Mouse (Mus musculus): ENCODE data around the gene Ddc. TPM values are rescaled to one million over a fixed set of nuclear protein-coding genes. Genes with fewer than 3 reads are reported as not detected.

Ddc gene
- polyA plus RNA-seq, 1 experiment from 2014 or later, result 48.4 TPM

- DNase-seq (ENCODE audit: low spot score), result no peak
- Histone ChIP-seq H3K27me3 (replicated peaks; ENCODE audit: control insufficient read depth, insufficient read depth, low read length) (no peaks in the 10 kb centered on the region), H3K36me3 (ENCODE audit: control insufficient read depth, insufficient read depth, low read length) (no peaks in the 10 kb centered on the region), H3K4me1 (ENCODE audit: control insufficient read depth, insufficient read depth, low read length) (no peaks in the 10 kb centered on the region), H3K27ac (replicated peaks; ENCODE audit: low read depth, low read length) (peak overlapping the region; percentile 44; the same call in 1 of the 2 replicates), H3K4me3 (ENCODE audit: low read depth, low read length) (no peak overlapping the region), H3K4me2 (ENCODE audit: low read depth, low read length) (no peak overlapping the region), H3K9me3 (ENCODE audit: control insufficient read depth, low read length) (0 out of 2 replicates have a peak, but pooled peaks cover 4% of the 10 kb centered on the region), H3K9ac (ENCODE audit: low read depth, low read length) (no peak overlapping the region)
- no peak for ATAC-seq (ENCODE audit: low read depth)
- WGBS, result 54% methylated on average over 1 of the region's 1 CpGs
These were observed 4.2 kb downstream of the Ddc start for GRCm38 (mm10) chr11:11893769-11894168.

GRCm38 (mm10) chr11:11892993-11893602 lies 4.8 kb downstream of the Ddc start:
- WGBS, result 48% methylated on average over 10 of the region's 10 CpGs
- DNase-seq (ENCODE audit: low spot score) (peak; percentile 59), ATAC-seq (ENCODE audit: low read depth) (peak; percentile 44; the same call in 1 of the 2 replicates)
- H3K36me3 ChIP-seq (ENCODE audit: control insufficient read depth, insufficient read depth, low read length), result no peaks in the 10 kb centered on the region
- H3K27me3 ChIP-seq (replicated peaks; ENCODE audit: control insufficient read depth, insufficient read depth, low read length), result no peaks in the 10 kb centered on the region
- H3K4me3 ChIP-seq (ENCODE audit: low read depth, low read length), result no peak overlapping the region
- 0 out of 2 replicates have a peak, but pooled peaks cover 4% of the 10 kb centered on the region for H3K9me3 ChIP-seq (ENCODE audit: control insufficient read depth, low read length)
- no peak overlapping the region for H3K4me2 ChIP-seq (ENCODE audit: low read depth, low read length)
- H3K4me1 ChIP-seq (ENCODE audit: control insufficient read depth, insufficient read depth, low read length), result no peaks in the 10 kb centered on the region
- H3K27ac ChIP-seq (replicated peaks; ENCODE audit: low read depth, low read length), result no peak overlapping the region
- H3K9ac ChIP-seq (ENCODE audit: low read depth, low read length), result no peak overlapping the region

GRCm38 (mm10) chr11:11891832-11892231 lies 6.1 kb downstream of the Ddc start:
- H3K27me3 ChIP-seq (replicated peaks; ENCODE audit: control insufficient read depth, insufficient read depth, low read length), result no peaks in the 10 kb centered on the region
- 0 out of 2 replicates have a peak, but pooled peaks cover 4% of the 10 kb centered on the region for H3K9me3 ChIP-seq (ENCODE audit: control insufficient read depth, low read length)
- DNase-seq (ENCODE audit: low spot score) (no peak), ATAC-seq (ENCODE audit: low read depth) (no peak)
- no peak overlapping the region for H3K9ac ChIP-seq (ENCODE audit: low read depth, low read length)
- H3K4me2 ChIP-seq (ENCODE audit: low read depth, low read length), result no peak overlapping the region
- no peaks in the 10 kb centered on the region for H3K36me3 ChIP-seq (ENCODE audit: control insufficient read depth, insufficient read depth, low read length)
- no peak overlapping the region for H3K27ac ChIP-seq (replicated peaks; ENCODE audit: low read depth, low read length)
- no peak overlapping the region for H3K4me3 ChIP-seq (ENCODE audit: low read depth, low read length)
- H3K4me1 ChIP-seq (ENCODE audit: control insufficient read depth, insufficient read depth, low read length), result peaks cover 2% of the 10 kb centered on the region; the same call in 1 of the 2 replicates

- 73% methylated on average over 10 of the region's 10 CpGs for WGBS
- DNase-seq (ENCODE audit: low spot score), result no peak
- Histone ChIP-seq H3K27ac (replicated peaks; ENCODE audit: low read depth, low read length) (no peak overlapping the region), H3K9me3 (ENCODE audit: control insufficient read depth, low read length) (0 out of 2 replicates have a peak, but pooled peaks cover 4% of the 10 kb centered on the region), H3K36me3 (ENCODE audit: control insufficient read depth, insufficient read depth, low read length) (no peaks in the 10 kb centered on the region), H3K4me3 (ENCODE audit: low read depth, low read length) (no peak overlapping the region), H3K4me1 (ENCODE audit: control insufficient read depth, insufficient read depth, low read length) (peaks cover 13% of the 10 kb centered on the region; the same call in 1 of the 2 replicates), H3K27me3 (replicated peaks; ENCODE audit: control insufficient read depth, insufficient read depth, low read length) (no peaks in the 10 kb centered on the region), H3K9ac (ENCODE audit: low read depth, low read length) (no peak overlapping the region), H3K4me2 (ENCODE audit: low read depth, low read length) (no peak overlapping the region)
- ATAC-seq (ENCODE audit: low read depth), result no peak
These were observed 7.7 kb downstream of the Ddc start for GRCm38 (mm10) chr11:11890139-11890741.

- DNase-seq (ENCODE audit: low spot score) (no peak), ATAC-seq (ENCODE audit: low read depth) (no peak)
- WGBS, result 71% methylated on average over 3 of the region's 3 CpGs
- H3K4me3 ChIP-seq (ENCODE audit: low read depth, low read length), result no peak overlapping the region
- 0 out of 2 replicates have a peak, but pooled peaks cover 4% of the 10 kb centered on the region for H3K9me3 ChIP-seq (ENCODE audit: control insufficient read depth, low read length)
- no peak overlapping the region for H3K9ac ChIP-seq (ENCODE audit: low read depth, low read length)
- H3K27ac ChIP-seq (replicated peaks; ENCODE audit: low read depth, low read length), result no peak overlapping the region
- peaks cover 24% of the 10 kb centered on the region for H3K4me1 ChIP-seq (ENCODE audit: control insufficient read depth, insufficient read depth, low read length)
- H3K4me2 ChIP-seq (ENCODE audit: low read depth, low read length), result no peak overlapping the region
- H3K36me3 ChIP-seq (ENCODE audit: control insufficient read depth, insufficient read depth, low read length), result no peaks in the 10 kb centered on the region
- H3K27me3 ChIP-seq (replicated peaks; ENCODE audit: control insufficient read depth, insufficient read depth, low read length), result no peaks in the 10 kb centered on the region
These were observed 9.2 kb downstream of the Ddc start for GRCm38 (mm10) chr11:11888727-11889126.

GRCm38 (mm10) chr11:11888051-11888450 lies 9.9 kb downstream of the Ddc start:
- Histone ChIP-seq H3K9ac (ENCODE audit: low read depth, low read length) (no peak overlapping the region), H3K4me3 (ENCODE audit: low read depth, low read length) (no peak overlapping the region), H3K4me1 (ENCODE audit: control insufficient read depth, insufficient read depth, low read length) (peaks cover 24% of the 10 kb centered on the region), H3K27me3 (replicated peaks; ENCODE audit: control insufficient read depth, insufficient read depth, low read length) (no peaks in the 10 kb centered on the region), H3K27ac (replicated peaks; ENCODE audit: low read depth, low read length) (no peak overlapping the region), H3K36me3 (ENCODE audit: control insufficient read depth, insufficient read depth, low read length) (no peaks in the 10 kb centered on the region), H3K9me3 (ENCODE audit: control insufficient read depth, low read length) (0 out of 2 replicates have a peak, but pooled peaks cover 4% of the 10 kb centered on the region), H3K4me2 (ENCODE audit: low read depth, low read length) (no peak overlapping the region)
- ATAC-seq (ENCODE audit: low read depth), result no peak
- no peak for DNase-seq (ENCODE audit: low spot score)
- 77% methylated on average over 3 of the region's 3 CpGs for WGBS

GRCm38 (mm10) chr11:11886403-11886998 lies 11.4 kb downstream of the Ddc start:
- no peaks in the 10 kb centered on the region for H3K27me3 ChIP-seq (replicated peaks; ENCODE audit: control insufficient read depth, insufficient read depth, low read length)
- 0 out of 2 replicates have a peak, but pooled peaks cover 4% of the 10 kb centered on the region for H3K9me3 ChIP-seq (ENCODE audit: control insufficient read depth, low read length)
- H3K36me3 ChIP-seq (ENCODE audit: control insufficient read depth, insufficient read depth, low read length), result no peaks in the 10 kb centered on the region
- H3K4me2 ChIP-seq (ENCODE audit: low read depth, low read length), result no peak overlapping the region
- WGBS, result 44% methylated on average over 4 of the region's 4 CpGs
- ATAC-seq (ENCODE audit: low read depth) (no peak), DNase-seq (ENCODE audit: low spot score) (no peak)
- H3K4me1 ChIP-seq (ENCODE audit: control insufficient read depth, insufficient read depth, low read length), result peaks cover 32% of the 10 kb centered on the region
- H3K9ac ChIP-seq (ENCODE audit: low read depth, low read length), result no peak overlapping the region
- no peak overlapping the region for H3K4me3 ChIP-seq (ENCODE audit: low read depth, low read length)
- peak overlapping the region; percentile 49 for H3K27ac ChIP-seq (replicated peaks; ENCODE audit: low read depth, low read length)

GRCm38 (mm10) chr11:11885921-11886320 lies 12.0 kb downstream of the Ddc start:
- H3K9me3 ChIP-seq (ENCODE audit: control insufficient read depth, low read length), result no peaks in the 10 kb centered on the region

More at GRCm38 (mm10) chr11:11885921-11886320, 12.0 kb downstream of the Ddc start:
- ATAC-seq (ENCODE audit: low read depth) (no peak), DNase-seq (ENCODE audit: low spot score) (no peak)
- no peak overlapping the region for H3K4me3 ChIP-seq (ENCODE audit: low read depth, low read length)
- no peak overlapping the region for H3K9ac ChIP-seq (ENCODE audit: low read depth, low read length)
- 4% methylated on average over 3 of the region's 3 CpGs for WGBS
- peaks cover 38% of the 10 kb centered on the region for H3K4me1 ChIP-seq (ENCODE audit: control insufficient read depth, insufficient read depth, low read length)
- no peak overlapping the region for H3K4me2 ChIP-seq (ENCODE audit: low read depth, low read length)
- no peaks in the 10 kb centered on the region for H3K36me3 ChIP-seq (ENCODE audit: control insufficient read depth, insufficient read depth, low read length)
- H3K27me3 ChIP-seq (replicated peaks; ENCODE audit: control insufficient read depth, insufficient read depth, low read length), result no peaks in the 10 kb centered on the region
- peak overlapping the region; percentile 66; the same call in 1 of the 2 replicates for H3K27ac ChIP-seq (replicated peaks; ENCODE audit: low read depth, low read length)
